Mouse (Mus musculus): Measurements from ENCODE around the gene Actrt3. TPM values are rescaled to one million over a fixed set of nuclear protein-coding genes. Genes with fewer than 3 reads are reported as not detected.

Gene Actrt3
- polyA plus RNA-seq, 1 experiment = 0.02 TPM

DNA sequence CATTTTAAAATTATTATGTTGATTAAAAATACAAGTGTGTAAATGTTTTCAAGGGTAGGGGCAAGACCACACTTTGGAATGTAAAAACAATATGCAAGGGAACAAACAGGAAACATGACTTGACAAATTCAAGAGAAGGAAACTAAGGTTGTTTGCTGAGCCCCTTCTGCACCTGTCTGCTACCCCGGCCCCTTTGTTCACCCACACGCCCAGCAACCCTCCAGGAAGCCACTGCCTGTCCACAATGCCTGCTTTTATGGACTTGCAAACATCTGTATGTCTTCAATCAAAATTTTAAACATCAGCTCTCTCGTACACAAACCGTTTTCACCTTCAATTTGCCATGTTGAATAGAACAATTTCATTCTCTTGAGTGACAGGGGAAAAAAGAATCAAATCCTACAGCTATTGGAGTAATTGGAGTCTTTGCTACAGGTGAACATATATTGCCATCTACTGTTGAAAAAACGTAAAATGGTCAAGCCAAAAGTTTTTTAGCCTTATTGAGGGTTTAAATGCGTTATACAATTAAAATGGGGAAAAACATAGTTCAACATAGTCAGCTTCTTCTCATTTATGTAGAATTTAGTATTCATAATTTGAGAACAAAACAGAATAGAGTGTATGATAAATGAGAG, 38.9 kb downstream of the Actrt3 start:
- no peaks in the 10 kb centered on the region for H3K79me3 ChIP-seq (ENCODE audit: low read depth)
- H3K36me3 ChIP-seq (ENCODE audit: control insufficient read depth, insufficient read depth) = no peaks in the 10 kb centered on the region
- no peak overlapping the region for H3K4me3 ChIP-seq (ENCODE audit: insufficient read depth, poor library complexity, severe bottlenecking)
- no peaks in the 10 kb centered on the region for H3K79me2 ChIP-seq (ENCODE audit: control insufficient read depth, insufficient read depth)
- H3K27me3 ChIP-seq (ENCODE audit: control insufficient read depth, insufficient read depth, insufficient read length) = no peaks in the 10 kb centered on the region
- H3ac ChIP-seq (ENCODE audit: control insufficient read depth, insufficient read length, low read depth) = no peak overlapping the region
- no peak for TF ChIP-seq CEBPB (IDR thresholded peaks at IDR 0.05; ENCODE audit: low read depth)

DNA sequence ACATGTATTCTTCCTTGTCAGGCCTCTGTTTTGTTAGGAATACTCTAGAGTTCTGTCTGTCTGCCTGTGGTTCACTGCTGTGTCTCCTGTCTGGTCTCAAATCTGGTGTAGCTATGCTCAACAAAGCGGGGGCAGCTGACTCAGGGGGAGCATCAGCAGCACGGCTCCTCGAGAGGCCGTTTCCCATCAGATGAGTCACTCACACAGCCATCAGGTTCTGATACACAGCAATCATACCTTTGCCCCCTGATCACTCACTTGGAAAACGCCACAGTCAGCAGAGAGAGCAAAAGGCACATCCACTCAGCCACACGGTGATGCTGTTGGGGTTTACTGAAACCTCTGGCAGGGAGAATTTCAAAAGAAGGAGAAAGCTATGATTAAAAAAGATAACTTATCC, 46.0 kb downstream of the Actrt3 start:
- TF ChIP-seq MYOD1 (IDR thresholded peaks at IDR 0.05; ENCODE audit: control insufficient read depth, insufficient read length, low read depth) (no peak), CEBPB (IDR thresholded peaks at IDR 0.05; ENCODE audit: low read depth) (no peak), USF1 (IDR thresholded peaks at IDR 0.05; ENCODE audit: low read depth) (no peak), CTCF (IDR thresholded peaks at IDR 0.05; ENCODE audit: control insufficient read depth, insufficient read depth, insufficient read length) (no peak), MYOG (IDR thresholded peaks at IDR 0.05; ENCODE audit: control insufficient read depth, extremely low read depth, insufficient read length) (no peak), FOSL1 (IDR thresholded peaks at IDR 0.05; ENCODE audit: insufficient read depth, low read length, poor library complexity, severe bottlenecking) (no peak), MAX (IDR thresholded peaks at IDR 0.05) (no peak)
- Histone ChIP-seq H3K4me3 (ENCODE audit: insufficient read depth, poor library complexity, severe bottlenecking) (no peak overlapping the region), H3ac (ENCODE audit: control insufficient read depth, insufficient read length, low read depth) (no peak overlapping the region)

DNA sequence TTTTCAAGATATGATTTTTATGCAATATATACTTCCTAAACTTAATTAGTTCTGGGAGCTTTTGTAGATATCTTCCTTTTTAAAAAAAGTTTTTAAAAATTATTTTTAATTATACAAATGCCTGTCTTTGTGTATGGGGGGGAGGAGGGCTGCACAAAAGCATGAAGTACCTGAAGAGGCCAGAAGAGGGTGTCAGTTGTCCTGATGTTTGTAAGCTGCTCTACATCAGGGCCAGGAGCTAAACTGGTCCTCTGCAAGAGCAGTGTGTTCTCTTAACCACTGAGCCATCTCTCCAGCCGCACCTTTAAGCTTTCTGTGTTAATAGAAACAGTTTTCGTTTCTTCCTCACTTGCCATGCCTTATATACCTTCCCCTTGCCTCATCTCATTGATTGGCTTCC, 49.5 kb downstream of the Actrt3 start:
- no peak overlapping the region for H3K4me3 ChIP-seq (ENCODE audit: insufficient read depth, poor library complexity, severe bottlenecking)
- H3ac ChIP-seq (ENCODE audit: control insufficient read depth, insufficient read length, low read depth) = no peak overlapping the region
- no peaks in the 10 kb centered on the region for H3K79me3 ChIP-seq (ENCODE audit: low read depth)
- no peaks in the 10 kb centered on the region for H3K36me3 ChIP-seq (ENCODE audit: control insufficient read depth, insufficient read depth)
- TF ChIP-seq MYOG (IDR thresholded peaks at IDR 0.05; ENCODE audit: control insufficient read depth, extremely low read depth, insufficient read length) (no peak), MAX (IDR thresholded peaks at IDR 0.05) (no peak), FOSL1 (IDR thresholded peaks at IDR 0.05; ENCODE audit: insufficient read depth, low read length, poor library complexity, severe bottlenecking) (no peak), CEBPB (IDR thresholded peaks at IDR 0.05; ENCODE audit: low read depth) (no peak), MYOD1 (IDR thresholded peaks at IDR 0.05; ENCODE audit: control insufficient read depth, insufficient read length, low read depth) (no peak), USF1 (IDR thresholded peaks at IDR 0.05; ENCODE audit: low read depth) (no peak), CTCF (IDR thresholded peaks at IDR 0.05; ENCODE audit: control insufficient read depth, insufficient read depth, insufficient read length) (no peak)
- H3K79me2 ChIP-seq (ENCODE audit: control insufficient read depth, insufficient read depth) = no peaks in the 10 kb centered on the region
- H3K27me3 ChIP-seq (ENCODE audit: control insufficient read depth, insufficient read depth, insufficient read length) = peaks cover 18% of the 10 kb centered on the region

More for the DNA sequence above, 46.0 kb downstream of the Actrt3 start:
- no peaks in the 10 kb centered on the region for H3K79me3 ChIP-seq (ENCODE audit: low read depth)
- H3K79me2 ChIP-seq (ENCODE audit: control insufficient read depth, insufficient read depth) = no peaks in the 10 kb centered on the region
- H3K27me3 ChIP-seq (ENCODE audit: control insufficient read depth, insufficient read depth, insufficient read length) = peaks cover 15% of the 10 kb centered on the region
- H3K36me3 ChIP-seq (ENCODE audit: control insufficient read depth, insufficient read depth) = no peaks in the 10 kb centered on the region

DNA sequence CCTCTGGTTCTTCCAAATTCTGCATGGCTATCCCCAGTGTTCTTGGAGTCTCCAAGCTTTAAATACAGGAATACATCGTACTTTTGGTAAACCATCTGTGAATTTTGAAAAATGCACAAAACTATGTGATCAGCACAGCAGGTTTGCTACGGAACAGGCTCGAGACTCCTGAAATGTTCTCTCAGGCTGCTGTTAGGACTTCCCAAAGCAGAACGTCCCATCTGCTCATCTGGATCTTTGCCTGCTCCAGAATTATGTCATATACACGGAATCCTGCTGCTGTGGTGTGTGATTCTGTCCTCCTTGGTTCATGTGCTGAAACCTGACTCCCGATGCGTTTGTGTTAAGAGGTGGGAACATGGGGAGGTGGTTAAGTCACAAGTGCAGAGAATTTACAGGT, 50.8 kb downstream of the Actrt3 start:
- no peaks in the 10 kb centered on the region for H3K79me3 ChIP-seq (ENCODE audit: low read depth)
- peaks cover 18% of the 10 kb centered on the region for H3K27me3 ChIP-seq (ENCODE audit: control insufficient read depth, insufficient read depth, insufficient read length)
- no peaks in the 10 kb centered on the region for H3K79me2 ChIP-seq (ENCODE audit: control insufficient read depth, insufficient read depth)
- TF ChIP-seq CEBPB (IDR thresholded peaks at IDR 0.05; ENCODE audit: low read depth) (no peak), CTCF (IDR thresholded peaks at IDR 0.05; ENCODE audit: control insufficient read depth, insufficient read depth, insufficient read length) (no peak), USF1 (IDR thresholded peaks at IDR 0.05; ENCODE audit: low read depth) (no peak), MYOD1 (IDR thresholded peaks at IDR 0.05; ENCODE audit: control insufficient read depth, insufficient read length, low read depth) (no peak), MAX (IDR thresholded peaks at IDR 0.05) (no peak), FOSL1 (IDR thresholded peaks at IDR 0.05; ENCODE audit: insufficient read depth, low read length, poor library complexity, severe bottlenecking) (no peak), MYOG (IDR thresholded peaks at IDR 0.05; ENCODE audit: control insufficient read depth, extremely low read depth, insufficient read length) (no peak)
- no peak overlapping the region for H3ac ChIP-seq (ENCODE audit: control insufficient read depth, insufficient read length, low read depth)
- H3K36me3 ChIP-seq (ENCODE audit: control insufficient read depth, insufficient read depth) = no peaks in the 10 kb centered on the region
- H3K4me3 ChIP-seq (ENCODE audit: insufficient read depth, poor library complexity, severe bottlenecking) = no peak overlapping the region

DNA sequence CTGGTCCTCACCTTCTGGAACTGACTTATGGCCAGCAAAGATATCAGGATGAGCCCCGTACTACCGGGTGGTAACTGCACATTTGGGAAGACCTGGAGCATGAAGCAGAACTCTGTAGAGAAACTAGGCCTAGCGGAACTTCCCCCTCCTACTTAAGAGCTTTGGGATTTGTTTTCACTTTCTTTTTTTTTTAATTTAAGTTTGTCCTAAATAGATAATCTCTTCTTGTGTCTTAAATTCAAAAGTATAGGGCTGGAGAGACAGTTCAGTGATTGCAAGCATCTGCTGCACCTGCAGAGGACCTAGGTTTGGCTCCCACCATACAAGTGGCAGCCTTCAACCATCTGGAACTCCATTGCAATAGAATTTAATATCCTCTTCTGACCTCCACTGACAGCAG, 51.8 kb downstream of the Actrt3 start, which contains the start of gene Mecom:
Gene Mecom, minus strand, starts transcription at position 101 of the 400 bp plus-strand sequence.
- H3K79me3 ChIP-seq (ENCODE audit: low read depth) = no peaks in the 10 kb centered on the region
- H3K36me3 ChIP-seq (ENCODE audit: control insufficient read depth, insufficient read depth) = no peaks in the 10 kb centered on the region
- no peak within 1 kb of the TSS for H3ac ChIP-seq (ENCODE audit: control insufficient read depth, insufficient read length, low read depth)
- H3K79me2 ChIP-seq (ENCODE audit: control insufficient read depth, insufficient read depth) = no peaks in the 10 kb centered on the region
- peaks cover 11% of the 10 kb centered on the region for H3K27me3 ChIP-seq (ENCODE audit: control insufficient read depth, insufficient read depth, insufficient read length)
- TF ChIP-seq USF1 (IDR thresholded peaks at IDR 0.05; ENCODE audit: low read depth) = no peak
- TF ChIP-seq FOSL1 (IDR thresholded peaks at IDR 0.05; ENCODE audit: insufficient read depth, low read length, poor library complexity, severe bottlenecking) = no peak
- TF ChIP-seq CTCF (IDR thresholded peaks at IDR 0.05; ENCODE audit: control insufficient read depth, insufficient read depth, insufficient read length) = no peak
- no peak for TF ChIP-seq MYOG (IDR thresholded peaks at IDR 0.05; ENCODE audit: control insufficient read depth, extremely low read depth, insufficient read length)
- no peak for TF ChIP-seq CEBPB (IDR thresholded peaks at IDR 0.05; ENCODE audit: low read depth)
- no peak for TF ChIP-seq MAX (IDR thresholded peaks at IDR 0.05)
- TF ChIP-seq MYOD1 (IDR thresholded peaks at IDR 0.05; ENCODE audit: control insufficient read depth, insufficient read length, low read depth) = no peak
- H3K4me3 ChIP-seq (ENCODE audit: insufficient read depth, poor library complexity, severe bottlenecking) = no peak within 1 kb of the TSS

Other genes starting within 250 kb of the Actrt3 start
- 1.3 TPM for gene Mecom, start 51.9 kb downstream of the Actrt3 start, polyA plus RNA-seq (2012; fragmentation: generic; extraction: Trizol)
- 3.5 TPM for gene Mynn, start 2.1 kb upstream of the Actrt3 start, polyA plus RNA-seq (2012; fragmentation: generic; extraction: Trizol)
- not detected for gene Lrriq4, start 44.6 kb upstream of the Actrt3 start, polyA plus RNA-seq (2012; fragmentation: generic; extraction: Trizol)
- not detected for gene Lrrc34, start 47.9 kb upstream of the Actrt3 start, polyA plus RNA-seq (2012; fragmentation: generic; extraction: Trizol)
- not detected for gene Lrrc31, start 99.9 kb upstream of the Actrt3 start, polyA plus RNA-seq (2012; fragmentation: generic; extraction: Trizol)
- gene Samd7, start 146.4 kb upstream of the Actrt3 start, polyA plus RNA-seq (2012; fragmentation: generic; extraction: Trizol) = not detected
- 13.0 TPM for gene Sec62, start 192.9 kb upstream of the Actrt3 start, polyA plus RNA-seq (2012; fragmentation: generic; extraction: Trizol)

All from C2C12 (cell line).